Mouse (Mus musculus) right cerebral cortex, postnatal 10 days (tissue): ENCODE measurements around the gene Bmp7.
A peak's percentile ranks its signal among the peaks of the same experiment; 100 is the strongest.

Source experiments
- DNase-seq, 2 experiments: peaks; one replicate each; pipeline ENCODE4 v3.0.0; 2021; ENCODE audit warnings: low spot score in 2 of 2

Gene Bmp7

GRCm38 (mm10) chr2:172949051-172949450 lies 8.9 kb upstream of the Bmp7 start:
- DNase-seq, result no peak

GRCm38 (mm10) chr2:172940799-172941163 lies 660 bp upstream of the Bmp7 start:
- DNase-seq, result no peak

- no peak for DNase-seq
Observed at GRCm38 (mm10) chr2:172939639-172940002, 500 bp downstream of the Bmp7 start.

- DNase-seq, result no peak
Observed at GRCm38 (mm10) chr2:172938761-172939638, 1.1 kb downstream of the Bmp7 start.

- no peak for DNase-seq
Observed at GRCm38 (mm10) chr2:172937326-172938190, 2.6 kb downstream of the Bmp7 start.

GRCm38 (mm10) chr2:172936844-172937243 lies 3.3 kb downstream of the Bmp7 start:
- no peak for DNase-seq

- DNase-seq, result no peak
Observed at GRCm38 (mm10) chr2:172935776-172936562, 4.2 kb downstream of the Bmp7 start.

- no peak for DNase-seq
Observed at GRCm38 (mm10) chr2:172934891-172935740, 5.0 kb downstream of the Bmp7 start.

GRCm38 (mm10) chr2:172934420-172934788 lies 5.7 kb downstream of the Bmp7 start:
- no peak for DNase-seq

- peak; percentile 68 to 75 for DNase-seq
Observed at GRCm38 (mm10) chr2:172933631-172934419, 6.3 kb downstream of the Bmp7 start.

GRCm38 (mm10) chr2:172931137-172931898 lies 8.8 kb downstream of the Bmp7 start:
- no peak for DNase-seq

GRCm38 (mm10) chr2:172929905-172930436 lies 10.2 kb downstream of the Bmp7 start:
- no peak for DNase-seq

GRCm38 (mm10) chr2:172927643-172928042 lies 12.5 kb downstream of the Bmp7 start:
- no peak for DNase-seq

- DNase-seq, result no peak
Observed at GRCm38 (mm10) chr2:172926311-172926710, 13.8 kb downstream of the Bmp7 start.

GRCm38 (mm10) chr2:172924961-172925360 lies 15.2 kb downstream of the Bmp7 start:
- no peak for DNase-seq

- peak in 1 of 2 experiments; percentile 43 for DNase-seq
Observed at GRCm38 (mm10) chr2:172923198-172923597, 16.9 kb downstream of the Bmp7 start.

GRCm38 (mm10) chr2:172922597-172922996 lies 17.5 kb downstream of the Bmp7 start:
- no peak for DNase-seq

- DNase-seq, result no peak
Observed at GRCm38 (mm10) chr2:172914018-172914417, 26.1 kb downstream of the Bmp7 start.

GRCm38 (mm10) chr2:172911715-172912114 lies 28.4 kb downstream of the Bmp7 start:
- peak in 1 of 2 experiments; percentile 30 for DNase-seq
